Mouse (Mus musculus): ENCODE results near the gene Gm20388. TPM values are rescaled to one million over a fixed set of nuclear protein-coding genes. Genes with fewer than 3 reads are reported as not detected.

Gene Gm20388
- polyA plus RNA-seq, 1 experiment from 2014 or later: 5.5 TPM

- Histone ChIP-seq H3K27me3 (ENCODE audit: poor library complexity, severe bottlenecking) (no peaks in the 10 kb centered on the region), H3K36me3 (replicated peaks) (no peaks in the 10 kb centered on the region), H3K27ac (no peak overlapping the region), H3K9me3 (no peaks in the 10 kb centered on the region), H3K4me3 (no peak overlapping the region), H3K4me1 (peaks cover 45% of the 10 kb centered on the region)
- DNase-seq (ENCODE audit: extremely low spot score, low spot score): no peak
- 79% methylated on average over 6 of the region's 6 CpGs for WGBS
Measured at GRCm38 (mm10) chr8:123672648-123673047, 3762.0 kb downstream of the Gm20388 start.

GRCm38 (mm10) chr8:123675611-123676010, 3765.0 kb downstream of the Gm20388 start:
- peaks cover 29% of the 10 kb centered on the region for H3K4me1 ChIP-seq
- DNase-seq (ENCODE audit: extremely low spot score, low spot score): no peak
- H3K27ac ChIP-seq: no peak overlapping the region
- H3K27me3 ChIP-seq (ENCODE audit: poor library complexity, severe bottlenecking): no peaks in the 10 kb centered on the region
- no peaks in the 10 kb centered on the region for H3K9me3 ChIP-seq
- 61% methylated on average over 5 of the region's 5 CpGs for WGBS
- no peaks in the 10 kb centered on the region for H3K36me3 ChIP-seq (replicated peaks)
- no peak overlapping the region for H3K4me3 ChIP-seq

GRCm38 (mm10) chr8:123678390-123678789, 3767.7 kb downstream of the Gm20388 start:
- Histone ChIP-seq H3K27ac (no peak overlapping the region), H3K4me3 (no peak overlapping the region), H3K9me3 (no peaks in the 10 kb centered on the region; the same call in 1 of the 2 replicates), H3K36me3 (replicated peaks) (no peaks in the 10 kb centered on the region), H3K27me3 (ENCODE audit: poor library complexity, severe bottlenecking) (0 out of 2 replicates have a peak, but pooled peaks cover 4% of the 10 kb centered on the region), H3K4me1 (peaks cover 27% of the 10 kb centered on the region)
- DNase-seq (ENCODE audit: extremely low spot score, low spot score): no peak
- 83% methylated on average over 4 of the region's 4 CpGs for WGBS

GRCm38 (mm10) chr8:123682073-123682761, 3771.6 kb downstream of the Gm20388 start:
- Histone ChIP-seq H3K4me1 (peaks cover 15% of the 10 kb centered on the region), H3K9me3 (no peaks in the 10 kb centered on the region; the same call in 1 of the 2 replicates), H3K4me3 (peak overlapping the region; percentile 36), H3K27ac (peak overlapping the region; percentile 70), H3K27me3 (ENCODE audit: poor library complexity, severe bottlenecking) (0 out of 2 replicates have a peak, but pooled peaks cover 9% of the 10 kb centered on the region), H3K36me3 (replicated peaks) (no peaks in the 10 kb centered on the region)
- WGBS: 19% methylated on average over 18 of the region's 18 CpGs
- peak; percentile 84 for DNase-seq (ENCODE audit: extremely low spot score, low spot score)

- no peak for DNase-seq (ENCODE audit: extremely low spot score, low spot score)
Measured at GRCm38 (mm10) chr8:123683321-123683720, 3772.7 kb downstream of the Gm20388 start.

GRCm38 (mm10) chr8:123684806-123685205, 3774.2 kb downstream of the Gm20388 start:
- no peaks in the 10 kb centered on the region for H3K36me3 ChIP-seq (replicated peaks)
- DNase-seq (ENCODE audit: extremely low spot score, low spot score): no peak
- WGBS: 91% methylated on average over 7 of the region's 7 CpGs
- no peak overlapping the region for H3K4me3 ChIP-seq
- H3K27ac ChIP-seq: no peak overlapping the region
- H3K4me1 ChIP-seq: peaks cover 15% of the 10 kb centered on the region
- 0 out of 2 replicates have a peak, but pooled peaks cover 15% of the 10 kb centered on the region for H3K27me3 ChIP-seq (ENCODE audit: poor library complexity, severe bottlenecking)
- H3K9me3 ChIP-seq: no peaks in the 10 kb centered on the region; the same call in 1 of the 2 replicates

More at GRCm38 (mm10) chr8:123683321-123683720, 3772.7 kb downstream of the Gm20388 start:
- 61% methylated on average over 7 of the region's 7 CpGs for WGBS
- Histone ChIP-seq H3K27ac (no peak overlapping the region), H3K4me3 (0 out of 2 replicates have a peak overlapping the region, but pooled peaks have one; percentile 36), H3K4me1 (peaks cover 15% of the 10 kb centered on the region), H3K27me3 (ENCODE audit: poor library complexity, severe bottlenecking) (0 out of 2 replicates have a peak, but pooled peaks cover 9% of the 10 kb centered on the region), H3K36me3 (replicated peaks) (no peaks in the 10 kb centered on the region), H3K9me3 (no peaks in the 10 kb centered on the region; the same call in 1 of the 2 replicates)

- Histone ChIP-seq H3K27me3 (ENCODE audit: poor library complexity, severe bottlenecking) (0 out of 2 replicates have a peak, but pooled peaks cover 15% of the 10 kb centered on the region), H3K9me3 (no peaks in the 10 kb centered on the region; the same call in 1 of the 2 replicates), H3K27ac (no peak overlapping the region), H3K36me3 (replicated peaks) (no peaks in the 10 kb centered on the region), H3K4me3 (no peak overlapping the region), H3K4me1 (peaks cover 15% of the 10 kb centered on the region)
- 89% methylated on average over 4 of the region's 4 CpGs for WGBS
- DNase-seq (ENCODE audit: extremely low spot score, low spot score): no peak
Measured at GRCm38 (mm10) chr8:123685477-123685876, 3774.8 kb downstream of the Gm20388 start.

- Histone ChIP-seq H3K27ac (no peak overlapping the region), H3K9me3 (no peaks in the 10 kb centered on the region), H3K4me1 (peaks cover 5% of the 10 kb centered on the region), H3K4me3 (no peak overlapping the region), H3K36me3 (replicated peaks) (no peaks in the 10 kb centered on the region), H3K27me3 (ENCODE audit: poor library complexity, severe bottlenecking) (0 out of 2 replicates have a peak, but pooled peaks cover 15% of the 10 kb centered on the region)
- 68% methylated on average over 4 of the region's 4 CpGs for WGBS
- DNase-seq (ENCODE audit: extremely low spot score, low spot score): no peak
Measured at GRCm38 (mm10) chr8:123687826-123688225, 3777.2 kb downstream of the Gm20388 start.

- no peak for DNase-seq (ENCODE audit: extremely low spot score, low spot score)
- 88% methylated on average over 10 of the region's 10 CpGs for WGBS
- no peaks in the 10 kb centered on the region for H3K4me1 ChIP-seq
- no peak overlapping the region for H3K4me3 ChIP-seq
- H3K9me3 ChIP-seq: no peaks in the 10 kb centered on the region
- H3K27ac ChIP-seq: no peak overlapping the region
- H3K27me3 ChIP-seq (ENCODE audit: poor library complexity, severe bottlenecking): 0 out of 2 replicates have a peak, but pooled peaks cover 6% of the 10 kb centered on the region
- H3K36me3 ChIP-seq (replicated peaks): no peaks in the 10 kb centered on the region
Measured at GRCm38 (mm10) chr8:123692165-123692962, 3781.7 kb downstream of the Gm20388 start.

GRCm38 (mm10) chr8:123696167-123696566, 3785.5 kb downstream of the Gm20388 start:
- no peak for DNase-seq (ENCODE audit: extremely low spot score, low spot score)
- H3K27me3 ChIP-seq (ENCODE audit: poor library complexity, severe bottlenecking): peaks cover 5% of the 10 kb centered on the region; the same call in 1 of the 2 replicates
- 84% methylated on average over 9 of the region's 9 CpGs for WGBS
- no peak overlapping the region for H3K4me3 ChIP-seq
- H3K27ac ChIP-seq: no peak overlapping the region
- no peaks in the 10 kb centered on the region for H3K36me3 ChIP-seq (replicated peaks)
- no peaks in the 10 kb centered on the region for H3K9me3 ChIP-seq
- peaks cover 17% of the 10 kb centered on the region for H3K4me1 ChIP-seq

- Histone ChIP-seq H3K27me3 (ENCODE audit: poor library complexity, severe bottlenecking) (peaks cover 5% of the 10 kb centered on the region; the same call in 1 of the 2 replicates), H3K36me3 (replicated peaks) (no peaks in the 10 kb centered on the region), H3K4me1 (peaks cover 28% of the 10 kb centered on the region), H3K9me3 (no peaks in the 10 kb centered on the region), H3K27ac (no peak overlapping the region), H3K4me3 (no peak overlapping the region)
- WGBS: 88% methylated on average over 5 of the region's 5 CpGs
- DNase-seq (ENCODE audit: extremely low spot score, low spot score): no peak
Measured at GRCm38 (mm10) chr8:123697329-123697728, 3786.7 kb downstream of the Gm20388 start.

- H3K4me3 ChIP-seq: no peak overlapping the region
- DNase-seq (ENCODE audit: extremely low spot score, low spot score): no peak
- 63% methylated on average over 12 of the region's 12 CpGs for WGBS
Measured at GRCm38 (mm10) chr8:123700399-123701070, 3789.9 kb downstream of the Gm20388 start.

More at GRCm38 (mm10) chr8:123700399-123701070, 3789.9 kb downstream of the Gm20388 start:
- Histone ChIP-seq H3K4me1 (peaks cover 34% of the 10 kb centered on the region), H3K9me3 (no peaks in the 10 kb centered on the region), H3K27me3 (ENCODE audit: poor library complexity, severe bottlenecking) (peaks cover 5% of the 10 kb centered on the region; the same call in 1 of the 2 replicates), H3K36me3 (replicated peaks) (no peaks in the 10 kb centered on the region), H3K27ac (peak overlapping the region; percentile 27; the same call in 1 of the 2 replicates)
